Mouse (Mus musculus): ENCODE data around the gene Ppp1r17. TPM values are rescaled to one million over a fixed set of nuclear protein-coding genes. Genes with fewer than 3 reads are reported as not detected.

Ppp1r17 gene
- not detected in 2 replicates for total RNA-seq (2012; rRNA removed)
- total RNA-seq (2014; rRNA removed) = not detected in 2 replicates
- not detected in 2 replicates for polyA plus RNA-seq (2012; ENCODE audit: insufficient read length, low read depth)

- no peaks in the 10 kb centered on the region for H3K9me3 ChIP-seq (replicated peaks; ENCODE audit: low read length)
- H3K27ac ChIP-seq (ENCODE audit: insufficient read depth, low read depth) = no peak within 1 kb of the TSS
- dilution Hi-C loops (cut with MboI; ENCODE audit: extremely low pct_ligation_motif_present, extremely low pct_unique_long_range_greater_than_20kb, low sequenced_read_pairs) (no loop called here), in situ Hi-C loops (cut with MboI; ENCODE audit: low pct_ligation_motif_present, low pct_unique_long_range_greater_than_20kb, low sequenced_read_pairs) (no loop called here)
- H3K27me3 ChIP-seq (replicated peaks) = no peaks in the 10 kb centered on the region
- TF ChIP-seq MAZ (IDR thresholded peaks at IDR 0.05; ENCODE audit: low read depth, low read length) (no peak), RAD21 (IDR thresholded peaks at IDR 0.05; ENCODE audit: low read depth, low read length) (no peak), POLR2A (IDR thresholded peaks at IDR 0.05; ENCODE audit: low read depth, low read length) (no peak), POLR2AphosphoS2 (IDR thresholded peaks at IDR 0.05; ENCODE audit: low read depth, low read length) (no peak), ZNF384 (IDR thresholded peaks at IDR 0.05; ENCODE audit: low read depth, low read length) (no peak), ETS1 (conservative IDR thresholded peaks at IDR 0.05; ENCODE audit: low read depth, low read length) (no peak), PAX5 (IDR thresholded peaks at IDR 0.05; ENCODE audit: low read length) (no peak), MYC (IDR thresholded peaks at IDR 0.05; ENCODE audit: low read depth, low read length) (no peak), MXI1 (IDR thresholded peaks at IDR 0.05; ENCODE audit: low read depth, low read length) (no peak), IRF4 (IDR thresholded peaks at IDR 0.05; ENCODE audit: low read depth, low read length) (no peak), ZC3H11A (IDR thresholded peaks at IDR 0.05; ENCODE audit: low read depth, low read length) (no peak), JUN (IDR thresholded peaks at IDR 0.05; ENCODE audit: insufficient read depth, low read depth, low read length) (no peak), HCFC1 (IDR thresholded peaks at IDR 0.05; ENCODE audit: low read depth, low read length) (no peak), TBP (conservative IDR thresholded peaks at IDR 0.05; ENCODE audit: low read depth, low read length) (no peak), MAFK (IDR thresholded peaks at IDR 0.05; ENCODE audit: insufficient replicate concordance, low read length) (no peak), TCF12 (IDR thresholded peaks at IDR 0.05; ENCODE audit: low read depth, low read length) (no peak), ZKSCAN1 (IDR thresholded peaks at IDR 0.05; ENCODE audit: borderline replicate concordance, low read depth, low read length) (no peak), CTCF (conservative IDR thresholded peaks at IDR 0.05 in 1 of 2, IDR thresholded peaks at IDR 0.05 in 1 of 2; ENCODE audit: low read depth in 2 of 2, low read length in 2 of 2) (no peak), E2F4 (IDR thresholded peaks at IDR 0.05; ENCODE audit: insufficient replicate concordance, low read depth, low read length) (no peak), USF1 (IDR thresholded peaks at IDR 0.05; ENCODE audit: low read depth, low read length) (no peak)
- no peak for DNase-seq (ENCODE audit: extremely low read depth)
- no peak within 1 kb of the TSS for H3K4me3 ChIP-seq (replicated peaks in 1 of 3; ENCODE audit: low read depth in 2 of 3, low read length in 2 of 3, poor library complexity in 1 of 3)
- H3K9ac ChIP-seq (ENCODE audit: insufficient read depth, low read depth) = no peak within 1 kb of the TSS
- no peaks in the 10 kb centered on the region for H3K4me1 ChIP-seq (ENCODE audit: control insufficient read depth in 1 of 2, insufficient read depth in 2 of 2)
- no peaks in the 10 kb centered on the region for H3K36me3 ChIP-seq (replicated peaks in 1 of 2; ENCODE audit: control insufficient read depth in 1 of 2, insufficient read depth in 1 of 2, low read length in 1 of 2)
- H3K79me2 ChIP-seq (replicated peaks; ENCODE audit: control insufficient read depth, extremely low read depth, insufficient read depth, poor library complexity, severe bottlenecking) = no peaks in the 10 kb centered on the region
- H3K4me2 ChIP-seq (ENCODE audit: insufficient read depth, low read depth, poor library complexity, severe bottlenecking) = no peak within 1 kb of the TSS
Observed at GRCm38 (mm10) chr6:56017291-56017994, at the start of gene Ppp1r17. Ppp1r17 (plus strand) TSS chr6:56017497.

DNA sequence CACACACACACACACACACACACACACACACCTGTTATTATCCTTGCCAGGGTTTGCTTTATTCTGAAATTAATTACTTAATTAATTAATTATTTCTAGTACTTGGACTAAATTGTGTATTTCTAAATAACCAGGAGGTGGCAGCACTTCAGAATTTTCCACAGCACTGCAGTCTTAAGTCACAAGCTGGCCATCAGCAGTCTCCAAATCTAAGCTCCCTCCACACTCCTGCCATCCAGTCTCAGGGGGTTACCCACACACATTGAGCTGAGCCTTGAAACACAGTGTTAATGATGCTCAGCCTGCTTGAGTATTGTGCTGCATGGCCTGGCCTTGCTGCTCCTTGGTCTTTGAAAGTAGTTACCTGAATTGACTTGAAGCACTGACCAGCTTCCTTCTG is 44.3 kb upstream of the Ppp1r17 start:
- TF ChIP-seq ELF1 (IDR thresholded peaks at IDR 0.05; ENCODE audit: low read depth, low read length) (no peak), MAFK (IDR thresholded peaks at IDR 0.05; ENCODE audit: insufficient replicate concordance, low read length) (no peak), EP300 (IDR thresholded peaks at IDR 0.05; ENCODE audit: low read length) (no peak), ZNF384 (IDR thresholded peaks at IDR 0.05; ENCODE audit: low read depth, low read length) (no peak), JUN (IDR thresholded peaks at IDR 0.05; ENCODE audit: insufficient read depth, low read depth, low read length) (no peak), RAD21 (IDR thresholded peaks at IDR 0.05; ENCODE audit: low read depth, low read length) (peak; percentile 19), MEF2A (IDR thresholded peaks at IDR 0.05; ENCODE audit: borderline replicate concordance, low read depth, low read length) (no peak), ZMIZ1 (IDR thresholded peaks at IDR 0.05; ENCODE audit: low read depth, low read length) (no peak), USF1 (IDR thresholded peaks at IDR 0.05; ENCODE audit: low read depth, low read length) (no peak), GABPA (IDR thresholded peaks at IDR 0.05; ENCODE audit: insufficient replicate concordance, low read depth, low read length) (no peak), CTCF (conservative IDR thresholded peaks at IDR 0.05 in 1 of 2, IDR thresholded peaks at IDR 0.05 in 1 of 2; ENCODE audit: low read depth in 2 of 2, low read length in 2 of 2) (peak; percentile 23 to 63; a peak in 2 of 4 replicates), HCFC1 (IDR thresholded peaks at IDR 0.05; ENCODE audit: low read depth, low read length) (no peak), TBP (conservative IDR thresholded peaks at IDR 0.05; ENCODE audit: low read depth, low read length) (no peak), SMC3 (IDR thresholded peaks at IDR 0.05; ENCODE audit: low read depth, low read length) (peak; percentile 58), POLR2AphosphoS2 (IDR thresholded peaks at IDR 0.05; ENCODE audit: low read depth, low read length) (no peak), E2F4 (IDR thresholded peaks at IDR 0.05; ENCODE audit: insufficient replicate concordance, low read depth, low read length) (no peak), UBTF (IDR thresholded peaks at IDR 0.05; ENCODE audit: low read depth, low read length) (no peak), RCOR1 (conservative IDR thresholded peaks at IDR 0.05; ENCODE audit: low read depth, low read length) (no peak), MAZ (IDR thresholded peaks at IDR 0.05; ENCODE audit: low read depth, low read length) (no peak)
- Histone ChIP-seq H3K4me1 (ENCODE audit: control insufficient read depth in 1 of 2, insufficient read depth in 2 of 2) (peaks cover 0 to 6% of the 10 kb centered on the region in 2 experiments; a peak in 2 of 4 replicates), H3K9me3 (replicated peaks; ENCODE audit: low read length) (no peaks in the 10 kb centered on the region), H3K4me3 (replicated peaks in 1 of 3; ENCODE audit: low read depth in 2 of 3, low read length in 2 of 3, poor library complexity in 1 of 3) (no peak overlapping the region), H3K27ac (ENCODE audit: insufficient read depth, low read depth) (no peak overlapping the region), H3K36me3 (replicated peaks in 1 of 2; ENCODE audit: control insufficient read depth in 1 of 2, insufficient read depth in 1 of 2, low read length in 1 of 2) (no peaks in the 10 kb centered on the region), H3K27me3 (replicated peaks) (no peaks in the 10 kb centered on the region), H3K79me2 (replicated peaks; ENCODE audit: control insufficient read depth, extremely low read depth, insufficient read depth, poor library complexity, severe bottlenecking) (no peaks in the 10 kb centered on the region), H3K4me2 (ENCODE audit: insufficient read depth, low read depth, poor library complexity, severe bottlenecking) (no peak overlapping the region), H3K9ac (ENCODE audit: insufficient read depth, low read depth) (no peak overlapping the region)
- DNase-seq (ENCODE audit: extremely low read depth) = peak; percentile 54
- dilution Hi-C loops (cut with MboI; ENCODE audit: extremely low pct_ligation_motif_present, extremely low pct_unique_long_range_greater_than_20kb, low sequenced_read_pairs) = no loop called here
- in situ Hi-C loops (cut with MboI; ENCODE audit: low pct_ligation_motif_present, low pct_unique_long_range_greater_than_20kb, low sequenced_read_pairs) = no loop called here
